Mouse (Mus musculus) heart, adult 11 months (tissue): ENCODE measurements at regions not wholly inside any gene's neighbourhood (a gene's known extent, or its start where the extent isn't known, plus 50 kb on each side); places are given as distances from the start of the nearest gene placed in this dataset.

Experiments used
- DNase-seq: peaks from one replicate; pipeline ENCODE4 v3.0.0; 2022

DNA sequence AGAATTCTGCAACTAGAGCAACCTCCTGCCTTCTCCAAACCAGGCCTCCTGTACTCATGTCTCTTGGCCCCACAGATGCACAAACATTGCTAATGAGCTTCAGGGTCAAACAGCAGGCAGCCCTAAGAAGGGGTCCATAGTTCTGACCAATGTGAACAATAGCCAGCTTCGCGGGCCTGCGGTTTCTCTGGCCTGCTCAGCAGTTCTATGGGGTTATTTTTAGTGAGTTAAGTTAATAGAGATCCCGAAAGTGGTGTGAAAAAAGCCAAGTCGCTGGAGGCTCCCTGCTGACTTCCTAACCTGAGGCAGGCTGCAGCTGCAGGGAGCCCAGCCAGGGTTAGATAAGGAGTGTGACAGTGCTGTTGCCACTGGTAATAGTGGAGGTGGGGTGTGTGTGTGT, 106.6 kb downstream of the Pdcd6ip start:
- DNase-seq: peak; percentile 59

DNA sequence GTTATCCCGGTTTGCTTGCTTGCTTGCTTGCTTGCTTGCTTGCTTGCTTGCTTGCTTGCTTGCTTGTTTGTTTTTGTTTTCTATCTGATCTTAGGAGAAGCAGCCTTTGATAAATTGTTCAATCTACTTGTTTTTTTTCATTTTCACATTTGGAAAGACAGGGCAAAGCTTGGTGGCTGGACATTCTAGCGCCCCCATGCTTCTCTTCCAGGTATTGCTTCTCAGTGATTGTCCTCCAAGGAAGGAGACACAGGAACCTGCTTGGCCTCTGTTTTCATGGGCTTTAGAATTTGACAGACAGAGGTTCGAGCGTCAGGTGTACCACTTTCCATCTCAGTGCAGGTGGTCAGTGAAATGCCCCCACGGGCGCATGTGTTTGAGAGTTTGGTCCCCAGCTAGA, 120.8 kb downstream of the Pdcd6ip start:
- peak; percentile 37 for DNase-seq

DNA sequence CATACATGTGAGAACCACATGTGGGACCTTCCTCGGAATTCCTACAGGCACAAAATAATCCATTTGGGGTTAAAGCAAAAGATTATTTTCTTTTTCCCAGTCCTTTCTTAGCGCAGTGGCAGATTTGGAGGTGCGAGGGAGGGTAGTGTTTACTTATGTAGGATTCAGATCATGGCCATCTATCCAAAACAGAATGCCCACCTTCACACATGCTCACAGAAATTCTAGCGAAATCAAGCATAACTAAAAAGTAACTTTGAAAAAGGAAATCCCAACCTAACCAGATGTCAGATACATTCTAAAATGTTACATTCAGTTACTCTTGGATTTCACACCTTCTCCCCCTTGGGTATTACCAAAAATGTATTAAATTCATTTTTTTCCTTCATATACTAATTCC, 121.6 kb downstream of the Pdcd6ip start:
- DNase-seq: no peak

DNA sequence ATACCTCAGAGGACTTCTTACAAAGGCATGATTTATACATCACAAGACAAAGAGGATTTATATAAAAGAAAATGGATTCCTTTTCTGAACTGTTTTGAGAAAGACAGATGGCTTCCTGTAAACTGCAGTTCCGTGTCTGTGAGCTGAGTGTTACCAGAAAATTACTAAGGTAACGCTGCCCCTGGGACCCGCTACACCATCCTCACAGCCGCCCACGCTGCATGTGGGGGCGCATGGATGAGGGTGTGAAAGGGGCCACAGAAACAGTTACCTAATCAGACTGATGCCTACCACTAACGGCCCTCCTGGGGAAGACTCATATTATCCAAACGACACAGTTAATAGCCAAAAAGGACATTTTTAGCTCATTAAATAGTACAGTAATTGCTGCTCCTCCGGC, 129.8 kb downstream of the Pdcd6ip start:
- DNase-seq: peak; percentile 63

DNA sequence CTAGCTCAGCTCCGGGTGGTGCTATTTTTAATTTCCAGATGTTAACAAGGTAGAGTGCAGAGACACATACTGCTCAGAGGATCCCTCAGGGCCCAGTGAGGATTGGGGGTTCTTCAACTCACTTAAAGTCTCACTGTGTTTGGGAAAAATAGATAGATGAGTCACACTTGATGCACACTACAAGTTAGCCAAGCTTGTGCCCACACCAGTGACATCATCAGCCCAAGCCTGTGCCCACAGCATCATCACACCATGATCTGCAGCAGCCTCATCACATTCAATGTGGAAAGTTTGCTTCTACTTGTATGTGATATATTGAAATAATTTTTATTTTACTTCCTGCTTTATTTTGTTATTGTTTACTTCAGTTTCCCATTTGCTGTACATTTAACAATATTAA, 139.2 kb downstream of the Pdcd6ip start:
- peak; percentile 24 for DNase-seq

DNA sequence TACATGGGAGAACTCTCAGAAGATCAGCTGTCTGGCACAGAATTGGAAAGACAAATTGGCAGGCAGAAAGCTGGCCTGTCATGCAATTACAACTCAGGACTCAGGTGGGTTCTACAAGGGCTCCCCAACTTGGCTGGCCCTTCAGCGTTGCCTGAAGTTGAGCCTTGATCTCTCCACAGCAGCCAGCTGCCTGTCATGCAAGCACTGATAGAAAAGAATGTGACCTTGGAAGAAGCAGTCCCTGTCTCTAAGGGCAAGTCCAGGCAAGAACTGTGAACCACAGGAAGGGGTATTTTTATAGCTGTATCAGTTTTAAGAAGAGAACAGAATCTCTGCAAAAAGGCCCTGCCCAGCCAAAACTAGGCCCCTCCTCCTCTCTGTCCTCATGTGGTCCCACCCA, 140.4 kb downstream of the Pdcd6ip start:
- peak; percentile 86 for DNase-seq

DNA sequence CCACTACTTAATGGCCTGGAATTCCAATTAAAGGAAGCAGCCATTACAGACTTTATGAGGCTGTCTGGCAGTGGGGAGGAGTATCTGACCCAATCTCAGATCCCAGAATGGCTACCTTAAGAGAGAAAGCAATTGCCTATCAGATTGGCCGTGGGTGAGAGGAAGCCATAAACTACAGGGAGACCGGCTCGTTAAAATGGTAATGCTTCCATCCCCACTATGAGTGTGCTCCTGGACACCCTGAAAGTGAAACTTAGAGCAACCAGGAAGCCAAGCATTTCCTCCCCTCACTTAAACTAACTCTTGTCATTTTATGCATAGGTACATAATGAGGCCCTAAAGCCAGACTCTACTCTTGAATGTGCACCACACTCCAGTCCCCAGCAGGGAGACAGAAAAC, 141.4 kb downstream of the Pdcd6ip start:
- DNase-seq: peak; percentile 66

DNA sequence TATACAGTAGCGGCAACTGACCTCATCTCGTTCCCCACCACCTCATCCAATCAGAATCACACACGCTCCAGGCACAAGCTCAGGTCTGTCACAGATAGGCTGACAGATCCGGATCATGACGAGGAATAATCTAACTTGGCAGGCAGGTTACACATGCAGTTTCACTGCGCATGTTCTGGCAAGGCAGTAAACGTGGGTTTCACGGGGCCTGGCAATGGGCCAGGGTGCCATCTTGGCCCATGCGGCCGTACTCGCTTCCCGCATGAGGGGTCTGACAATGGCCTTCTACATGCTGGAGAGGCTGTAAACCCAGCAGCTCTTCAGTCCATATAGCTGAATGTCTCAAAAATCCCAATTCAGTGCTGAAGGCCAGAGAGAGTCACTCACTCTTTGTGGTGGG, 154.1 kb downstream of the Pdcd6ip start:
- peak; percentile 35 for DNase-seq

DNA sequence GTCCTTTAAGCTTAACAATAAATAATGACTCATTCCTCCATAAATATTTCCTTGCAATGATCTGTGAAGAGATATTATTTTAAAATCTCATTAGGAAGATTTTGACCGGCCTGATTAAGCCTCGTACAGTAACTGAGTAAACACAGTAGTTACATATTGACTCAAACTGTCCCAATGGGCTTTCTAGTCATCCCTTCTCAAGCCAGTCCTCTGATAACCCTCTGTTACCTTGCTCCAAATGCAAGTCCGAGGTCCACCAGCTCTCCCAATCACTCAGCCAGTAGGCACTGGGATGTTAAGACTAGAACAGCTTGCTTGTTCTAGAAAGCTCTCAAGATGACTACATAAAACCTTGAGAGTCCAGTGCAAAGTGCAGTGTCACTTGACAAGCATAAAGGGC, 160.6 kb downstream of the Pdcd6ip start:
- peak; percentile 39 for DNase-seq

DNA sequence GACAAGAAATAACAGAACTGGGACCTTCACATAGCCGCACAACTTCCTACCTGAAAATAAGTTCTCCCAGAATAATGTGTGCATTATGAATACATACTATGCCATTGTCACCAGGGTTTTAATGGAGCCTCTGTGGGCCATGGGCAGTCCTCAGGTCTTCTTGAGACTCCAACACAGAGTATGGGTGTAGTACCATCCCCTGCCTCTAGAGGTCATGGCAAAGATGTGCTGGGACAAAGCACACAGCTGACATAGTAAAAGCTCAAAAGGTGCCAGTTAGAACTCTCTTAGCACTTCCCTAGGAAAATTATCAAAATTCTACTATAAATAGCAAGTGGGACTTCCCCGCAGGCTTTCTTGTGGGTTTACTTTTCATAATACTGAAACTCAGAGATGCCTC, 179.5 kb downstream of the Pdcd6ip start:
- peak; percentile 13 for DNase-seq

DNA sequence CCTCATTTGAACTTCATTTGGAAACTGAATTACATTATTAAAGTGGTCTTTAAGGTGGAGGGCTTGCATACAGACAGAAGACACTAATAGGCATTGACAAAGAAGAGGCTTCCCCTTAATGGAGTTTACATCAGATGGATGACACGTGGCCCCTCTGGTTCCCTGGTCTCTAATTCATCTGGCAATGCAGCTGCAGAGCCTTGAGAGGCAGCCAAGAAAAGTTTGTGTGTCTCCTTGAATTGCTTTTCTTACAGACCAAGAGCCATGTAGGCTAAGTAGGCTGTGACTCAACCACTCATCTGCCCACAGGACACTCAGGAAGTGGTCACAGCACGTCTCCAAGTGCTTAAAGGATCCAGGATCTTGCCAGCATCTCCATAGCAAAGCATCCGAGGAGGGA, 183.8 kb downstream of the Pdcd6ip start:
- DNase-seq: peak; percentile 68

DNA sequence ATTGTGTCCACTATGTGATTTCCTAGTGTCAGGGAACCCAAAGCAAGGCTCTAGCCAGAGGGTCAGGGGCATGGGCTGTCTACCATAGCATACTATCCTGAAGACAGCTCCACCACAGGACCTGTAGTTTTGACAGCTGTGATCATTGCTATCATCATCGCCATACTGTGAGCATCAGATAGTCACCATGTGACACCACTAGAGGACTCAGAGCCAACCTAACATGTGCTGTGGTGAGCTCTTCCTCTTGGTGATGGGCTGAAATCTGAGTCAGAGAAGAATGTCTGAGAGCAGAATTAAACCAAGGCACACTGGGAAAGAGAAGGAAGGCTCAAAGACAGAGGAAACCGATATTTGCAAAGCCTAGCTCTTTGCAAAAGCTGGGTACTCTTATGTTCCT, 184.9 kb downstream of the Pdcd6ip start:
- no peak for DNase-seq

DNA sequence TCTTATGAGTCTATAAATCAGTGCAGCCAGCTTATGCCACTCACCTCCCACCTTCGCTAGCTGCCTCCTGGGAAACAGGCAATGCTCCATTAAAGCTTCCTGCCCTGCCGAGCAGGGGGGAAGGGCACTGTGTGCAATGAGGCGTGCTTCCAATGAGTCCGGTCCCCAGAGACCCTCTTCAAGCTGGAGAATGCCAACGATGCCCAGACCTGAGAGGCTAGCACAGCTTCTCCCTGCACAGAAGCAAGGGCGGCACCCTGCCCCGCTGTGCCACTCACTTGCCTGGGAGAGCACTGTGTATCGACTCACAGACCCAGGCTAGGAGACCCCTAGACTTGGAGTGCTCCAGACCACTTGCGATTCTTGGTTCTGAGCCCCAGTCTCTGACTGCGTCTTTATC, 188.3 kb downstream of the Pdcd6ip start:
- DNase-seq: peak; percentile 76

DNA sequence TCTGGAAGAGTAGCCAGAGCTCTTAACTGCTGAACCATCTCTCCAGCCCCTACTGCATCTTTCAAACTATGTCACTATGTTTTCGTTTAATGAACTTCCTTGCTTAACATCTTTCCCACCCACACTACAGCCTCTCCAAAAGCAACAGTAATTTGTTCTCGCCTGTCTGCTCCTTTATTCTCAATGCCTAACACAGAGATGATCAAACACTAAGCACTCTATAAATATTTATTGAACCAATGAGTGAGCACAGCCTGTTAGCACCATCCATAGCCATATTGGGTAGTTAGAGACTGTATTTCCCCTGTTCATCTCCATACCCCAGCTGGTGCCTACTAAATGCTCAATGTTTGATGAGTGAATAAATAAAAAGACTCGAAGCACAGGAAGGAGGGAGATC, 189.6 kb downstream of the Pdcd6ip start:
- peak; percentile 60 for DNase-seq

DNA sequence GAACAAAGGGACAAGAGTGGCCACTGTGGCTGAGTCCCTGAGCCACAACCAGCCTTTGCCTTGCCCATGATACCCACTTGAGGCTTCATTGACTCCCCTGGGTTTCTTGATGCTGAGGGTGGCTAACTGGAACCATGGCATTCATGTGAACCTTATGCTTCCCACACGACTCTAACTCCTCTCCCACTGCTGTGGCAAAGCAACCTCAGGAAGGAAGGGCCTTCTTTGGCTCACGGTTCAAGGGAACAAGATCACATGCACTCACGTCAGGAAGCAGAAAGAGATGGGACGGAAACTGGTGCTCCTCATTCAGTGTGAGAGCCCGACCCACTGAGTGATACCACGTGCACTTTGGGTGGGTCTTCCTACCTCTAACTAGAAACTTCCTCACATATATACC, 190.3 kb downstream of the Pdcd6ip start:
- DNase-seq: peak; percentile 68

DNA sequence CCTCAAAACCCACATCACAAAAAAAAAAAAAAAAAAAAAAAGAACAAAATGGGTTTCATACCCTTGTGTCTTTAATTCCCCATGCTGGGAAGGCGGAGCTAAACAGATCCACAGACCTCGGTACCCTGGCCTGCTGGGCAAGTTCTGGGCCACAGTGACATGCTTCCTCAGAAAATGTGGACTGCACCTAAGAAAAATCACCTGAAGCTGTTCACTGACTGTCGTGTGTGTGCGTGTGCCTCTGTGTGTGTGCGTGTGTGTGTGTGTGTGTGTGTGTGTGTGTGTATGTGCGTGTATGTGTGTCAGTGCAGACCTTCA, 192.4 kb downstream of the Pdcd6ip start:
- DNase-seq: no peak

DNA sequence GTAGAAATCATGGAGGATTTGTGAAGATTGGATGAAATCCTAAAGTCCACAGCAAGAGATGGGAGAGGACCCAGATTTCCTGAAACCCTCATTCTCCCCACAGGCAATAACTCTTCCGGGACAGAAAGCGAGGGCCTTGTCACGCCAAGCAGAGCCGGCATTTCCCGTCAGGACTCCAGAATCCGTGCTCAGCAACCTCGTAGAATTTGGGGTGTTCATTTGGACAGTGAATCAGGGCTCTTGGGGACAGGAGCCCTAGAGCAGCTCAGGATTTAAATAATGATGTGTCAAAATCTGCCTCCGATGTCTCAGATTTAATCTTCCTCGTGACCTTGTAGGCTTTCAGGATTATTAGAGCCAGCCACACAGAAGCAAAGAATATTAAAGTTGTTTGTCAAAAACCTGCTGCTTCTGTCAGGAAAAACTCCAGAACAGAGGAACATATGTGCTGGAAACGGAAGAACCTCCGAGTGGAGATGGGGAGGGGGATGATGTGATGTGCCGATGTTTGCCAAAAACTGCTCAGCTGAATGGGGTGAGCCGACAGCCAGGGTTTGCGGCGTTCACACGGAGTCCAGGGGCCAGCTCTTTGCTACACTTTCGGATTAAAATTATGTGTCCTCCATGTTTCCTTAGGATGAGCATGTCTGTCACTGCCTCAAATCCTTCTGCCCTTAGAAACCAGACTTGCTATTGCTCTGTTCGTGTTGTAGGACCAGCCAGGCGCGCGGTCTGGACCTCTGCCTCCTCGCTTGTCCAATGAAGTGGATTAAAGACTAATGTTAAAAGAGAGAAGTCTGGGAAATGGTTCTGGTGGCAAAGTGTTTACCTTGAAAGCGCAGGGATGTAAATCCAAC, 193.0 kb downstream of the Pdcd6ip start:
- peak; percentile 64 for DNase-seq

DNA sequence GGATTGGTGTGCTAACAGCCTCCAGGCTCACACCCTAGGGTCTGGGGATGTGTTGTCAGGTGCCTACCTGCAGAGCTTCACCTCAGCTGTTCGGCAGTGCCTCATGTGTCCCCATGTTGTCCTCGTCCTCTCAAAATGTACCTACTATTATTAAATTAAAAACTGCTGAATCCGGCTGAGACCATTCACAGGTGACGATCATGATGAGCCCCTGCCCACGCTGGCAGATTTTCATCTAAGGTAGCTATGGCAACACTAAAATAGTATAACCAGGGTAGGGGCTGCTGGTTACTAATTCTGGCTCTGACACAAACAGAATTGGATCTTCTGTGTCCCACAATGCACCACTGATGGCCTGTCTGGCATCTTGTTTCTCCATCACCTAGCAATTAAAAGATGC, 196.8 kb downstream of the Pdcd6ip start:
- DNase-seq: peak; percentile 67

DNA sequence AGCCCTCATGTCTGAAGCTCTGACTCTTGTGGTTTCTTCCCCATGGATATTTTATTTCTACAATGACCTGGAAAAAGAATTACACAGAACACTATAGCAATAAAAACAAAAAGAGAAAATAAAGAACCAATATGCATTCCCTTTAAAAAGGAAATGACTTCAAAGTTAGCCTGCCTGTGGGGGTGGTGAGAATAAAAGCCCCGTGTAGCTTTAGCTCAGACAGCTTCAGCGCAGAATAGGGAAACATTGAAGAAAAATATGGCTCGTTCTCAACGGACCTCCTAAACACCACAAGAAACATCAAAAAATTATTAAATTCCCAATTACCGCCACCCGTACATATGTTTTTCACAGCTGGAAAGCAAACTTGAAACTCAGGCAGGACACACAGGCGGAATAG, 198.7 kb downstream of the Pdcd6ip start:
- DNase-seq: no peak

DNA sequence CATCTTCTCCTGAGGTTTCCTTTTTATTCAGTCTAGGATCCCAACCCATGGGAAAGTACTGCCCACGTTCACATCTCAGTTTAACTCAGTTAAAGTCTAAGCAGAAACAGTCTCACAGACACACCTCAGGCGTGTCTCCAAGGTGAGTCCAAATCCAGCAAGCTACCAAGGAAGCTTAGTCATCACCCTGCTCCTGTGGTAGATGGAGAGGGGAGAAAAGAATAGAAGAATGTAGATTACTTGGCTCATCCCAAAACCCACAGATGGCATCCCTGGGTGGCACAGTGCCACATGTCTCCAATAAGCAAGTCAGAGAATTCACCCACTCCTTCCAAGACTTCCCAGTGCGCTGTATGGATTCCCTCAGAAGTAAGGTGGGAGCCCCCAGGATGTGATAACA, 199.2 kb downstream of the Pdcd6ip start:
- DNase-seq: peak; percentile 14

DNA sequence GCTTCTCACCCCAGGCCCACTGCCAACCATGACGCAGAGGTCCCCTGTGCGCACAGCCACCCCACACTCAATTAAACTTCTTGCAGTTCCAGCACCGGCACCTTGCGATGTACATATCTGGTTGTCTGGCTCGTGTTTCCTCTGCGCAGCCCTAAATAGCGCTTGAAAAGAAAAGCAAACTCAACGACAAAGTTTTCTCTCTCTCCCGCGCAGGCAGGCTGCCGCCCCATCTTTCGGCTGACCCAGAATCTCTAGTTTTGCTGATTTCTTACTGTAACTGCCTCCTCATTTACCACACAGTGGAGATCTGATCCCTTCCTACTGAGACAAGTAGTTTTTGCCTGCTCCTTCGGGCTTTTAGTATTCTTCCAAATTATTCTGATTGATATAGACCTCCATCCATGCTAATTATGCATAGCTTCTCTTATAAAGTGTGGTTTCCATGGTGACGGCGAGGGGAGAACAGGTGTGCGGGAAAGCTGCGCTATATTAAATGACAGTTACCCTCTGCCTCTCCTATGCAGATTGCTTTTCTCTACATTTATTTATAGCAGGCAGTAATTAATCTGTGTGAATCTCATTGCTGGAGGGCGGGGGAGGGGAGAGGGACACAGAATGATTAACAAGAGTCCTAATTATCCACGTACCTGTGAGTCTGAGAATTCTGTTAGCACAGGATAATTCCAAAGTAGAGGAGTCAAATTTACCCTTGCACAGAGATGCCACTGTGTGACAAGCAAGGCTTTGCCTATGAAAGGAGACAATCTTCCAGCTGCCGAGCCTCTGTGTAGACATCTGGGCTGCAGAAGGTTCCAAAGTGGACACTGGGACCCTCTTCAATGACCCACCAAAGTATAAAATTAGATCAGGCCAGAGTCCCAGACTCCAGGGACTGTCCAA, 200.2 kb downstream of the Pdcd6ip start:
- DNase-seq: peak; percentile 73

DNA sequence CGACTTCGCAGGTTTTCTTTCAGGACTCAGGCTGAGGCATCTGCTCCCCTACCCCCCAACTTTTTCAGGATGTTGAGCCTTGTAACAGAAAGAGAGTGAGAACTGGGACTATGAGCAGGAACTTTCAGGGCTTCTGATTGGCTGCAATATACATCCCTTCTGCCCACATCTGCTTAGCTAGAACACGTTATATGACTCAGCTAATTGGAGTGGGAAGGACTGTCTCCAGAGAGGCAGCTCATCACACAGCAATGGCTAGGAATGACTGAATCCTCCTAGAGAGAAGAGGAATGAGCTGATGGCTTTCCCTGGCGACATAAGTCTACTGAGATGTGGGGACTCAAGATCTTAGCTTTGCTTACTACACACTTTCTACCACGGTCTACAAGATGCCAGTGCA, 208.8 kb downstream of the Pdcd6ip start:
- DNase-seq: no peak

DNA sequence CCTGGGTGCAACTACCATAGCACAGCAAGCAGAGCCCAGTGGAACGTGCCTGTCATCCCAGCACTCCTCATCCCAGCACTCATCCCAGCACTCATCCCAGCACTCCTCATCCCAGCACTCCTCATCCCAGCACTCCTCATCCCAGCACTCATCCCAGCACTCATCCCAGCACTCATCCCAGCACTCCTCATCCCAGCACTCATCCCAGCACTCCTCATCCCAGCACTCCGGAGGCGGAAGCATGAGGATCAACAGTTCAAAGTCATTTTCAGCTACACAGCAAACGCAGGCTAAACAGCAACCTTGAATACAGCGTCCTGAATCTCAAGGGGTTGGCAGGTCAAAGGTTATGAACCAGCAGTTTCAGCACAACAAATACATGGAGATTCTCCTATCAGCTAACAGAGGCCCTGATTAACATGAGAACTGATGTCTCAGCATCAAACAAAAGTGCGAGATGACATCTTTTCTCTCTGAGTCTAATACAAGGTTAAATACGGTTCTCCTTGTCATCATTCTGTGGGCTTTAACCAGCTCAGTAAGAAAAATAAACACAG, 211.8 kb downstream of the Pdcd6ip start:
- DNase-seq: peak; percentile 74

DNA sequence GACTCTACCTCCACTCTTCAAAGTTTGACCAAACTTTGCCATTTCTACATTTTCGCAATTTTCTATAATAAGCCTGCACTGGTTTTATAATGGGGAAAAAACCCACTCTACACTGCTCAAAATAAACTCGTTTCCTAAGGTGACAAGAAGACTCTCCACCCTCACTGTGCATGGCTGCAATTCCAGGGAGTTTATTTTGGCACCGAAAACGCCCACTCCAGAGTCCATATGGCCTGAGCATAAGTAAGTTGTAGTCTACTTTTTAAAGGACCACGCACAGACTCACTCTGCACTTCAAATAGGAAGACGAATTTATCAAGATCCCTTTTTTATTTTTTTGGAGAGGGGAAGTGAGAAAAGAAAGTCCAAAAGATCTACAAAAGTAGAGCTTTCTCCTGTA, 219.4 kb downstream of the Pdcd6ip start:
- DNase-seq: no peak
